Mouse (Mus musculus) heart, embryonic 11.5 days (tissue): Measurements from ENCODE around the gene Rspo4. TPM values are rescaled to one million over a fixed set of nuclear protein-coding genes. Genes with fewer than 3 reads are reported as not detected.

ENCODE experiments used
- ATAC-seq: fragments of 200-750 bp; cut with Nextera tagmentation; replicated peaks from 2 replicates; pipeline ENCODE4 v1.8.0; 2017; ENCODE audit warnings: moderate library complexity; ENCODE audit not compliant: insufficient number of reproducible peaks, low FRiP score, low TSS enrichment
- H3K27ac ChIP-seq: fragments of 300-500 bp; sonication (generic); 2 replicates; pipeline ENCODE4 v1.5.1; 2014; ENCODE audit warnings: mild to moderate bottlenecking, low read depth, low read length
- H3K27me3 ChIP-seq: fragments of 300-500 bp; sonication (generic); 2 replicates; pipeline ENCODE4 v1.6.1; 2014; ENCODE audit warnings: mild to moderate bottlenecking, low read length, mixed read lengths; ENCODE audit not compliant: control insufficient read depth, insufficient read depth
- H3K36me3 ChIP-seq: fragments of 300-500 bp; sonication (generic); 2 replicates; pipeline ENCODE4 v1.6.1; 2014; ENCODE audit warnings: mild to moderate bottlenecking, low read length, moderate library complexity, mixed read lengths; ENCODE audit not compliant: control insufficient read depth, insufficient read depth
- H3K4me1 ChIP-seq: fragments of 300-500 bp; sonication (generic); 2 replicates; pipeline ENCODE4 v1.6.1; 2014; ENCODE audit warnings: low read length; ENCODE audit not compliant: control insufficient read depth, insufficient read depth
- H3K4me2 ChIP-seq: fragments of 300-500 bp; sonication (generic); 2 replicates; pipeline ENCODE4 v1.6.1; 2014; ENCODE audit warnings: mild to moderate bottlenecking, moderate library complexity
- H3K4me3 ChIP-seq: fragments of 300-500 bp; sonication (generic); 2 replicates; pipeline ENCODE4 v1.5.1; 2014; ENCODE audit warnings: low read depth, low read length
- H3K9ac ChIP-seq: fragments of 300-500 bp; sonication (generic); 2 replicates; pipeline ENCODE4 v1.6.1; 2014; ENCODE audit warnings: mild to moderate bottlenecking, low read depth, low read length, moderate library complexity
- H3K9me3 ChIP-seq: fragments of 300-500 bp; sonication (generic); replicated peaks from 2 replicates; pipeline ENCODE4 v1.6.1; 2016; ENCODE audit warnings: low read length; ENCODE audit not compliant: control insufficient read depth
- WGBS: fragments of 180-500 bp; shearing (Covaris S2); extraction: QIAGEN DNeasy Blood & Tissue Kit; methylation state at CpG from one replicate; pipeline ENCODE4 v1.1.7; 2014; ENCODE audit not compliant: insufficient replicate concordance; 5-methylcytosine and 5-hydroxymethylcytosine counted together
- polyA plus RNA-seq: library from polyadenylated mRNA; unstranded; fragments of >200 nt; fragmentation: Nextera tagmentation; extraction: Ambion mirVana; gene quantifications from 2 replicates; pipeline ENCODE4 v1.2.1, GENCODE M21; 2014

The Rspo4 gene
- polyA plus RNA-seq, result 0.10 and 0.24 TPM in 2 replicates

DNA sequence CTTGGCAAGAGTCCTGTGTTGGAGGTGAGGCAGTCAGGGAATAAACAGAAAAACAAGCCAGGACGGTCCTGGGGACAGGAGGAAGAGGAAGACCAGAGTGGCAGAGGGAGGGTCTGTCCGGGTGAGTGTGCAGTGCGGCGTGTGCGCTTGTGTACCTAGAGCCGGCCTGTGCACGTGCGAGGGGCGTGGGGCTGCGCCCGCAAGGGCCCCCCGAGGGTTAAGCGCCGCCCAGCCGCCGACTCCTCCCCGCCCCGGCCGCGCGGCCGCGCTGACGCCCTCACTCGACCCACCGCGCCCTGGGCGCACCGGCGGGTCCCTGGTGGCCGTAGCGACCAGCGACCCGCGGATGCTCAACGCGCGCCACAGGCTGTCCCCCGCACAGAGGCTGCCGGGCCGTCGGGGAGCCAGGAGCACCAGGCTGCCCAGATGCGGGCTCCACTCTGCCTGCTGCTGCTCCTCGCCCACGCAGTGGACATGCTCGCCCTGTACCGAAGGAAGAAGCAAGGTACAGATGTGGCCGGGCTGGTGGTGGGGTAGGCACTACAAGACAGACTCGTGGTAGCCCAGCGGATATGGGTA is at the start of gene Rspo4:
Gene Rspo4, plus strand, starts transcription at position 280 of the 579 bp plus-strand sequence.
- Histone ChIP-seq H3K36me3 (no peaks in the 10 kb centered on the region), H3K9ac (peak within 1 kb of the TSS; percentile 36; the same call in 1 of the 2 replicates), H3K27ac (no peak within 1 kb of the TSS), H3K27me3 (peaks cover 41% of the 10 kb centered on the region), H3K4me3 (peak within 1 kb of the TSS; percentile 42), H3K4me1 (no peaks in the 10 kb centered on the region), H3K4me2 (peak within 1 kb of the TSS; percentile 67), H3K9me3 (no peaks in the 10 kb centered on the region)
- peak; percentile 44; the same call in 1 of the 2 replicates for ATAC-seq
- WGBS, result 1% methylated on average over 46 of the region's 50 CpGs

DNA sequence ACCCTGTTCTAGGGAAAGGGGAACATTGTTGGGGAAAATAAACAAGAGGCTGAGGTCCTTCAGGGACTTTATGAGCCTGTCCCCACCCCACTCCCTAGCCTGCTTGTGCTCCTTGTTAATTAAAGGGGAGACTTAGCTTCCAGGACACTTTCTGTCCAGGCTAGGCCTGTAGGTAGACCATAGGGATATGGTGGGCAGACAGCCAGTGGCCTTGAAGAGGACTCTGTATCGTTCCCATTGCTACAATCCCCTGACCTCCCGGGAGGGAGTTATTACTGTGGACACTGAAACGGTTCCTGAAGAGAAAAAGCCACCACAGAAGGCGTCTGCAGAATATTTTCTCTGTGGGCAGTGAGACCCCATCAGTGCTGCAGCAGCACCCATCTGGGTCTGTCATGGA is 27.1 kb upstream of the Rspo4 start:
- Histone ChIP-seq H3K9me3 (no peaks in the 10 kb centered on the region), H3K9ac (no peak overlapping the region), H3K4me1 (no peaks in the 10 kb centered on the region), H3K27me3 (peaks cover 5% of the 10 kb centered on the region; the same call in 1 of the 2 replicates), H3K36me3 (no peaks in the 10 kb centered on the region), H3K27ac (no peak overlapping the region), H3K4me3 (no peak overlapping the region), H3K4me2 (no peak overlapping the region)
- 76% methylated on average over 4 of the region's 4 CpGs for WGBS
- ATAC-seq, result no peak

DNA sequence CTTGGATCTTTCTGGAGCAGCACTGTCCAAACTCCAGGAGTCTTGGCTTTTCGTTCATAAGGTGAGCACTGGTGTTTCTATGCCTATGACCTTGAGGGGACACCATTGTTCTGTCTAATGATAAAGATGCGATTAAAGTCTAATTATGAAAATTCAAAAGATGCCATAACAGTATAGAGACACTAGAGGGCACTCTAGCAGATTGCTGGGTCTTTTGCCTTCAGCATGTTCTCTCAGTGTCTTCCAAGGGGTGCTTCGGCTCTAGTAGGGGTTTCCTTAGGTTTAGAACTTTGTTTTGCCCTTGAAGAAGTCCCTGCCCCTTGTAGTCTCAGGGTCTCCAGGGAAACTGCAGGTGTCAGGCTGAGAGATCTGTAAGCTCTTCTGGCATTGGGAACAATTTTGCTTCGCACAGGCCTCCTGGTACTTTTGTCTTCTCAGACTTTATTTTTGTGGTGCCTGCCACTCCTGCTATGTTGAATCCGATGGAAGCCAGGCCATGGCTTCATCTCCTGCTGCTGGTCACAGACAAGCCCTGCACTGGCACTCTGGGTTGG is 19.6 kb downstream of the Rspo4 start:
- no peak overlapping the region for H3K9ac ChIP-seq
- WGBS, result 50% methylated on average over 5 of the region's 5 CpGs
- no peak overlapping the region for H3K4me3 ChIP-seq
- ATAC-seq, result no peak
- H3K4me1 ChIP-seq, result no peaks in the 10 kb centered on the region
- no peak overlapping the region for H3K27ac ChIP-seq
- H3K36me3 ChIP-seq, result no peaks in the 10 kb centered on the region
- peaks cover 5% of the 10 kb centered on the region; the same call in 1 of the 2 replicates for H3K27me3 ChIP-seq
- H3K4me2 ChIP-seq, result no peak overlapping the region
- no peaks in the 10 kb centered on the region for H3K9me3 ChIP-seq

DNA sequence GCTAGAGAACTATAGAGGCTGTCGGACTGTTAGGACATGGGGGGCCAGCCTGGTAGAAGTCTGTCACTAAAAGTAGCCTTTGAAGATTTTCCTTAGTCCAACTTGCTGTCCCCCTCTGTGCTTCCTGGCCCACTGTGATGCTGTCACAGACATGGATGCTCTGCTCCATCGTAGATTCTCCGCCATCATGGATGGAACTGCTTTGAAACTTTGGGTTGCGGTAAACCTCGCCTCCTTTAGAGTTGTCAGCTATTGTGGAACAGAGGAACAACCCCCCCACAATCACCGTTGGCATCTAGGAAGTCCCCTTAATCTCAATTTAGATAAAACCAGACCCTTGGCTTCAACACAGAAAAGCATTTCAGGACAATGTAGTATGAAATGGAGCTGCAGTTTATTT is 22.2 kb downstream of the Rspo4 start:
- peaks cover 9% of the 10 kb centered on the region; the same call in 1 of the 2 replicates for H3K27me3 ChIP-seq
- 81% methylated on average over 6 of the region's 6 CpGs for WGBS
- no peak overlapping the region for H3K4me3 ChIP-seq
- H3K36me3 ChIP-seq, result no peaks in the 10 kb centered on the region
- H3K9ac ChIP-seq, result no peak overlapping the region
- H3K4me1 ChIP-seq, result no peaks in the 10 kb centered on the region
- H3K4me2 ChIP-seq, result no peak overlapping the region
- no peak for ATAC-seq
- H3K9me3 ChIP-seq, result no peaks in the 10 kb centered on the region
- no peak overlapping the region for H3K27ac ChIP-seq

DNA sequence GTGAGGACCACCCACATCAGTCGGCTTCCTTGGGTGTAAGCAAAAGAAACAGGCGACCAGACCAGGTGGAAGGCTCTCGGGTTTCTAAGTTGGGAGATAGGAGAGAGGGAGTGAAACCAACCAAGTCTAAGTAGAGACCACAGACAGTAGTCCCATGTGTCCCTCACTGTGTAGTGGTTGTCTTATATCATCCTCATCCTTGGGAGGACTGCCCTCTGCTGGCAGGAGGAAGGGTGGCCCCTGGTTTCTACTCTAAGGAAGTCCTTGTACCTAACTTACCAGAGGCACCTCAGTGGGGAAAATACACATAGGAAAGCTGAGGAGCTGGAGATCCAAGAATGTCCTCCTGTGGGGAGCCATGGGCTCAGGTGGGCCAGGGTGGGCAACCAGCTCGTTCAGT is 23.8 kb downstream of the Rspo4 start:
- Histone ChIP-seq H3K4me1 (no peaks in the 10 kb centered on the region), H3K36me3 (no peaks in the 10 kb centered on the region), H3K27me3 (peaks cover 7% of the 10 kb centered on the region; the same call in 1 of the 2 replicates), H3K4me3 (no peak overlapping the region), H3K27ac (no peak overlapping the region), H3K9me3 (no peaks in the 10 kb centered on the region), H3K4me2 (no peak overlapping the region), H3K9ac (no peak overlapping the region)
- 31% methylated on average over 4 of the region's 4 CpGs for WGBS
- no peak for ATAC-seq

DNA sequence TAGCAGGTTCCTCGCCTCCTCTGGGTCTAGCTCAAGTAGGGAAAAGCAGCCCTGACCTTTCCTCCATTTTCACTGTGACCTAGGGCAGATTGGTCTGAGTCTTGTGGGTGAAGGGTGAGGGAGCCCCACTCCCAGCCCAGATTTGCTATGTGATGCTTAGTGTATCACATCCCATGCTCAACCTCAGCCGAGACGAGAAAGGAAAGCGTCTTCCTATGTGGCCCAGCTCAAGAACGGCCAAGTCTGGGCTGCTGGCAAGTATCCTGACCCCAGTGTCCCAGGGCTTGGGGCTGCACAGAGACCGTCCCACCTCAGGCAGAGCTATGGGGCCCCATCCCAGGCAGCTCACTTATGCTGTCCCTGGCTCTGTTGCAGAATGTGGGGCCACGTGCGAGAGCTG is 25.5 kb downstream of the Rspo4 start:
- no peaks in the 10 kb centered on the region for H3K36me3 ChIP-seq
- H3K27ac ChIP-seq, result no peak overlapping the region
- no peak overlapping the region for H3K4me2 ChIP-seq
- no peaks in the 10 kb centered on the region for H3K4me1 ChIP-seq
- peaks cover 7% of the 10 kb centered on the region; the same call in 1 of the 2 replicates for H3K27me3 ChIP-seq
- no peaks in the 10 kb centered on the region for H3K9me3 ChIP-seq
- ATAC-seq, result no peak
- WGBS, result 84% methylated on average over 8 of the region's 8 CpGs
- H3K9ac ChIP-seq, result no peak overlapping the region
- no peak overlapping the region for H3K4me3 ChIP-seq

DNA sequence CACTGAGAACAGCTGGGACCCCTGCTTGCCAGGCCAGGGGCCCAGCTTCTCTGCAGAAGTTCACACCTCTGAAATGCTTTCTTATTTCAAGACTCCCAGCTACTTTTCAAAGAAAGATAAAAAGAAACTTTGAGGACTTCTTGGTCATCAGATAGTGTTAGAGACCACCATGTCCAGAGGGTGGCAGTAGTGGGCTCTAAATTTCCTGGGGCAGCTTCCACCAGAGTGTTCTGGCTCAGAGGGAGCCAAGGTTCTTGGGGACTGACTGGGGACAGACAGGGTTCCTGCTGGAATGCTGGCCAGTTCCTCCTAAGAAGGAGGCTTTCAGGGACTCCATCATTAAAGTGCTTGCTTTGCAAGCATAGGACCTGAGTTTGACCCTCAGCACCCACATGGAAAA is 31.8 kb downstream of the Rspo4 start:
- H3K9ac ChIP-seq, result no peak overlapping the region
- no peaks in the 10 kb centered on the region for H3K36me3 ChIP-seq
- no peak overlapping the region for H3K4me2 ChIP-seq
- no peak overlapping the region for H3K27ac ChIP-seq
- H3K4me3 ChIP-seq, result no peak overlapping the region
- no peaks in the 10 kb centered on the region for H3K27me3 ChIP-seq
- no peak for ATAC-seq
- H3K4me1 ChIP-seq, result no peaks in the 10 kb centered on the region
- no peaks in the 10 kb centered on the region for H3K9me3 ChIP-seq

DNA sequence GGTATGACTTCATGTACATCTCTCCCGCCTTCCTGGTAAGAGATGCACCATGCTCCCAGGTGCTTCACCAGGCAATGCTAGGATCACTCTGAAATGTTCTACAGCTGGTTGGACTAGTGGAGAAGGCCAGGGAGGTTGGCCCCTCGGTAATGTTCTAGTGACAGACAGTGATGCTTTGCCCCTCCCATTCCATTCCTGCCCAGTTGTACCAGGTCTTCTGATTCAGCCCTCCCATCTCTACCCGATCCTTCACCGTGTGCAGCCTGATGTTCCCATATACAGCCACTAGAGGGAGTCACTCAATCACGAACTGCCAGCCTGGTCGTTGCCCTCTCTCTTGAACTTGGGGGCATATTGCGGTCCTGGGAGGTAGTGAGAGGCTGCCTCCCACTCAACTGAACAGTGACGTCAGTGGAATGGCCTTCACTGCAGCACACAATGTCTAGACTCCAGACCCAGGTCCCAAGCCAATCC is 33.3 kb downstream of the Rspo4 start:
- 0 out of 2 replicates have a peak, but pooled peaks have one; percentile 49 for ATAC-seq
- H3K4me1 ChIP-seq, result no peaks in the 10 kb centered on the region
- H3K27ac ChIP-seq, result no peak overlapping the region
- 13% methylated on average over 8 of the region's 8 CpGs for WGBS
- H3K36me3 ChIP-seq, result no peaks in the 10 kb centered on the region
- no peaks in the 10 kb centered on the region for H3K27me3 ChIP-seq
- H3K4me3 ChIP-seq, result no peak overlapping the region
- no peaks in the 10 kb centered on the region for H3K9me3 ChIP-seq
- no peak overlapping the region for H3K4me2 ChIP-seq
- H3K9ac ChIP-seq, result no peak overlapping the region

DNA sequence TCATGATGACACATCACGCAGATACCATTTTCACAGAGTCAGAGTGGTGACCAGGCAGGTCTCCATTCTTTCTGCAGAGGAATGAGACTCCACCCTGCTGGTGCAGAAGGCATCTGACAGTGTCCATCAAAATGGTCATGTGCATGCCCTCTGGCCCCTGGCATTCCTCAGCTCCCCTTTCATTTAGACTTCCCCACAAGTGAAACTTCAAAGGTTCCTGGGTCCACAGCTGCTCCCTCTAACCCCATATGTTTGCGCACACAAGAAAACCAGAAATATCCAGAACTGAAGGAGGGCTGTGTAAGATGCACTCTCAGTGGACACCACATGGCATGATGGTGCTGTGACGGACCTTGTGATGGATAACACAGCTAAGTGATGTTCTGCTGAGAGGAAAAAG is 35.9 kb downstream of the Rspo4 start:
- 70% methylated on average over 3 of the region's 3 CpGs for WGBS
- no peaks in the 10 kb centered on the region for H3K27me3 ChIP-seq
- H3K36me3 ChIP-seq, result no peaks in the 10 kb centered on the region
- H3K9ac ChIP-seq, result no peak overlapping the region
- H3K4me3 ChIP-seq, result no peak overlapping the region
- H3K27ac ChIP-seq, result no peak overlapping the region
- ATAC-seq, result no peak; the same call in 1 of the 2 replicates
- no peak overlapping the region for H3K4me2 ChIP-seq
- H3K9me3 ChIP-seq, result no peaks in the 10 kb centered on the region
- no peaks in the 10 kb centered on the region for H3K4me1 ChIP-seq
